Mouse (Mus musculus) stomach, embryonic 15.5 days (tissue): ENCODE data around the gene Fam189a1. TPM values are rescaled to one million over a fixed set of nuclear protein-coding genes. Genes with fewer than 3 reads are reported as not detected.

Experiments
- ATAC-seq: fragments of 200-750 bp; cut with Nextera tagmentation; 2 replicates; pipeline ENCODE4 v1.8.0; 2017; ENCODE audit warnings: low read depth, moderate number of reproducible peaks, moderate TSS enrichment; ENCODE audit not compliant: insufficient read depth, low FRiP score
- H3K27ac ChIP-seq: fragments of 300-500 bp; sonication (generic); 2 replicates; pipeline ENCODE4 v1.5.1; 2015; ENCODE audit warnings: mild to moderate bottlenecking, inconsistent platforms
- H3K27me3 ChIP-seq: fragments of 300-500 bp; sonication (generic); replicated peaks from 2 replicates; pipeline ENCODE4 v1.6.1; 2015; ENCODE audit warnings: inconsistent platforms
- H3K36me3 ChIP-seq: fragments of 300-500 bp; sonication (generic); 2 replicates; pipeline ENCODE4 v1.6.1; 2015; ENCODE audit warnings: inconsistent platforms
- H3K4me1 ChIP-seq: fragments of 300-500 bp; sonication (generic); 2 replicates; pipeline ENCODE4 v1.6.1; 2015; ENCODE audit warnings: inconsistent platforms
- H3K4me2 ChIP-seq: fragments of 300-500 bp; sonication (generic); 2 replicates; pipeline ENCODE4 v1.6.1; 2015; ENCODE audit warnings: mild to moderate bottlenecking, inconsistent platforms
- H3K4me3 ChIP-seq: fragments of 300-500 bp; sonication (generic); replicated peaks from 2 replicates; pipeline ENCODE4 v1.5.1; 2015; ENCODE audit warnings: inconsistent platforms
- H3K9ac ChIP-seq: fragments of 300-500 bp; sonication (generic); 2 replicates; pipeline ENCODE4 v1.6.1; 2015; ENCODE audit warnings: inconsistent platforms
- H3K9me3 ChIP-seq: fragments of 300-500 bp; sonication (generic); 2 replicates; pipeline ENCODE4 v1.6.1; 2016; ENCODE audit warnings: inconsistent platforms
- WGBS: fragments of 180-500 bp; shearing (Covaris S2); methylation state at CpG from one replicate; pipeline ENCODE4 v1.1.7; 2015; 5-methylcytosine and 5-hydroxymethylcytosine counted together
- polyA plus RNA-seq: library from polyadenylated mRNA; unstranded; fragments of >200 nt; fragmentation: Nextera tagmentation; extraction: Ambion mirVana; gene quantifications from 2 replicates; pipeline ENCODE4 v1.2.1, GENCODE M21; 2015

Gene Fam189a1
- polyA plus RNA-seq, 1 experiment from 2014 or later, result 0.74 TPM

DNA sequence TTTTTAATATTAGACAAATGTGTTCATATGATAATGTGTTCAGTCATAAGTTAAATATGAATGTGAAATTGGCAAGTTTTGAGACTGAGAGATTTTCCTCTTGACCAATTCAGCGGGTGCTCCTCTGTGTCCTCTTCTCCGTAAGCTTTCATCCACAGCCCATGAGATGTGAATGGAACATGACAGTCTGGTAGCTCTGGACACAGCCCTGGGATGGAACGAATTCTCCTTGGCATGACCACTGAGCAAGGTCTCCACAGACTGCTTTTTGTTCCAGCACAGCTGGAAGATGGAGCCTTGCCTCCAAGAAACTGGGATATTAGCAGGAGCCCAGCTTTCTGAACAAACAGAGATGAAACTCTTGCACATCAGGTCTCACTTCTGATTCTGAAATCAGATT, 293.4 kb downstream of the Fam189a1 start:
- Histone ChIP-seq H3K9me3 (no peaks in the 10 kb centered on the region), H3K4me3 (no peak overlapping the region), H3K27me3 (no peaks in the 10 kb centered on the region), H3K9ac (no peak overlapping the region), H3K27ac (no peak overlapping the region), H3K4me2 (no peak overlapping the region), H3K36me3 (no peaks in the 10 kb centered on the region), H3K4me1 (no peaks in the 10 kb centered on the region)
- WGBS, result 83% methylated on average over 3 of the region's 3 CpGs
- ATAC-seq, result no peak

- H3K9me3 ChIP-seq, result no peaks in the 10 kb centered on the region
- H3K9ac ChIP-seq, result no peak overlapping the region
- no peak overlapping the region for H3K27ac ChIP-seq
- H3K4me2 ChIP-seq, result no peak overlapping the region
- no peak for ATAC-seq
- no peaks in the 10 kb centered on the region for H3K4me1 ChIP-seq
- WGBS, result 75% methylated on average over 12 of the region's 12 CpGs
- H3K27me3 ChIP-seq, result no peaks in the 10 kb centered on the region
- no peaks in the 10 kb centered on the region for H3K36me3 ChIP-seq
- H3K4me3 ChIP-seq, result no peak overlapping the region
Observed at GRCm38 (mm10) chr7:64856526-64857082, 299.8 kb downstream of the Fam189a1 start.

- no peak for ATAC-seq
- Histone ChIP-seq H3K4me1 (no peaks in the 10 kb centered on the region), H3K9me3 (no peaks in the 10 kb centered on the region), H3K9ac (no peak overlapping the region), H3K27ac (no peak overlapping the region), H3K27me3 (no peaks in the 10 kb centered on the region), H3K36me3 (no peaks in the 10 kb centered on the region), H3K4me3 (no peak overlapping the region), H3K4me2 (no peak overlapping the region)
- 63% methylated on average over 15 of the region's 15 CpGs for WGBS
Observed at GRCm38 (mm10) chr7:64855976-64856375, 300.4 kb downstream of the Fam189a1 start.

- Histone ChIP-seq H3K4me2 (no peak overlapping the region), H3K4me3 (no peak overlapping the region), H3K36me3 (no peaks in the 10 kb centered on the region), H3K9me3 (no peaks in the 10 kb centered on the region), H3K4me1 (no peaks in the 10 kb centered on the region), H3K9ac (no peak overlapping the region), H3K27ac (no peak overlapping the region), H3K27me3 (no peaks in the 10 kb centered on the region)
- WGBS, result 85% methylated on average over 5 of the region's 10 CpGs
- no peak for ATAC-seq
Observed at GRCm38 (mm10) chr7:64855389-64855927, 300.9 kb downstream of the Fam189a1 start.

DNA sequence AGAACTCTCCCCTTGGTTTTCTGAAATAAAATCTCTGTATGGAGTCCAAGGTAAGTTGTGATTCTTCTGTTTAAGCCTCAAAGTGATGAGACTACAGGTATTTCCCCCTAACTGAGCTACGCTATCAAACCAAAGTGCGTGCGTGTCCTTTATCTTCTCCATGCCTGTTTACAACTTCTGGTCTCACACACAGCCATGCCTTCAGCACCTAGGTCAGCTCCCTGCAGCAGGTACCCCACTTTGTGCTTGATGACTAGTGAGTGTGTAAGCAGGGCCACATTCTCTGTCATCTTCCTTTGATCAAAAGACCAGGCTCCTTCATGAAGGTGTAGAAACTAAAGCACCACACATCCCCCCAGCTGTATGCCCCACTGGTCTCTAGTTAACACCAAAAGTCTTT, 305.6 kb downstream of the Fam189a1 start:
- H3K27me3 ChIP-seq, result no peaks in the 10 kb centered on the region
- no peak overlapping the region for H3K4me3 ChIP-seq
- no peak overlapping the region for H3K9ac ChIP-seq
- no peaks in the 10 kb centered on the region for H3K4me1 ChIP-seq
- 23% methylated on average over 3 of the region's 3 CpGs for WGBS
- no peaks in the 10 kb centered on the region for H3K36me3 ChIP-seq
- no peaks in the 10 kb centered on the region for H3K9me3 ChIP-seq
- H3K4me2 ChIP-seq, result no peak overlapping the region
- no peak overlapping the region for H3K27ac ChIP-seq
- no peak for ATAC-seq

DNA sequence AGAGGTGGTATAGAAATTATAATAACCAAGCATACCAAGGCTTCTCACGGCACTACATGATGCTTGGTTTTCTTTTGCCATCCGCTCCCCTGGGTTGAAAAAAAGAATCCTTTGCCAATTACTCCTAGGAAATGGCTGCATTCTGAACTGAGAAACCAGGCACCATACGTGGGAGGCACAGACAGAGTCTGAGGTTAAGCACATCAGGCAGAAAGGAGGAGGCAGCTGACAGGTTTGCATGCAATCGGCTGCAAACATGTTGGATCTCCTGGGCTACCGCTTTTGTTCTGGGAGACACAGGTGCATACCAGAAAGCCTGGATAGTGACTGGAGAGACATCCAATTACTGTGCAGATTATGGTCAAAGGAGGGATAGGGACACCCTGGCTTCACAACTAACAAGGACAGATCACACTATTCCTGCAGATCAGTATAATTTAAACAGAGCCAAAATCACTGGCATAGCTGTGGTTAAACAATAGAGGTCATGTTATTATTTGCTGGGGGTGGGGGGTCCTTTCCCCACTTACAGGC, 308.9 kb downstream of the Fam189a1 start:
- ATAC-seq, result no peak
- 75% methylated on average over 5 of the region's 5 CpGs for WGBS

DNA sequence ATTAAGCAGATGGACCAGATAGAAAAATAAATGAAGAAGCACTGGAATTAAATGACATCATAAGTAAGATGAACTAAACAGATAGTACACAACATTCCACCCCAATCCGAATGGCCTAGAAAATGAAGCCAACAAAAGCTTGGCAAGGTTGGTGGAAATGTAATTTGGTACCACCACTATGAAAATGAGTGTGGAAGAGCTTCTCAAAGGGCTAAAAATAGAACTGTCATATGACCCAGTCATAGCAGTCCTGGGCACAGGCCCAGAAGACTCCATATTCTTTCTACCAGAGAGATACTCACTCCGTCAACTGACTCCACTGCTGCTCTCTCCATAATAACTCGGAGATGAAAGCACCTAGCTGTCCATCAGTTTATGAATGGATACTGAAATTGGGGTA, 310.3 kb downstream of the Fam189a1 start:
- Histone ChIP-seq H3K4me2 (no peak overlapping the region), H3K27me3 (no peaks in the 10 kb centered on the region), H3K9me3 (no peaks in the 10 kb centered on the region), H3K4me1 (no peaks in the 10 kb centered on the region), H3K36me3 (no peaks in the 10 kb centered on the region), H3K4me3 (no peak overlapping the region), H3K9ac (no peak overlapping the region), H3K27ac (no peak overlapping the region)
- 76% methylated on average over 3 of the region's 3 CpGs for WGBS
- ATAC-seq, result no peak

More for the DNA sequence above, 308.9 kb downstream of the Fam189a1 start:
- H3K27me3 ChIP-seq, result no peaks in the 10 kb centered on the region
- H3K36me3 ChIP-seq, result no peaks in the 10 kb centered on the region
- no peak overlapping the region for H3K4me2 ChIP-seq
- no peak overlapping the region for H3K4me3 ChIP-seq
- no peaks in the 10 kb centered on the region for H3K9me3 ChIP-seq
- no peak overlapping the region for H3K9ac ChIP-seq
- no peaks in the 10 kb centered on the region for H3K4me1 ChIP-seq
- H3K27ac ChIP-seq, result no peak overlapping the region

- no peak overlapping the region for H3K4me2 ChIP-seq
- no peak overlapping the region for H3K9ac ChIP-seq
- no peak overlapping the region for H3K4me3 ChIP-seq
- WGBS, result 75% methylated on average over 10 of the region's 10 CpGs
- no peak for ATAC-seq
- H3K27ac ChIP-seq, result no peak overlapping the region
- H3K27me3 ChIP-seq, result no peaks in the 10 kb centered on the region
- H3K9me3 ChIP-seq, result no peaks in the 10 kb centered on the region
- 0 out of 2 replicates have a peak, but pooled peaks cover 4% of the 10 kb centered on the region for H3K4me1 ChIP-seq
- H3K36me3 ChIP-seq, result no peaks in the 10 kb centered on the region
Observed at GRCm38 (mm10) chr7:64840946-64841659, 315.3 kb downstream of the Fam189a1 start.

GRCm38 (mm10) chr7:64840576-64840895, 315.8 kb downstream of the Fam189a1 start:
- no peak for ATAC-seq
- H3K27ac ChIP-seq, result no peak overlapping the region
- H3K36me3 ChIP-seq, result no peaks in the 10 kb centered on the region
- H3K9me3 ChIP-seq, result no peaks in the 10 kb centered on the region
- WGBS, result 62% methylated on average over 1 of the region's 1 CpGs
- H3K4me1 ChIP-seq, result 0 out of 2 replicates have a peak, but pooled peaks cover 4% of the 10 kb centered on the region
- H3K9ac ChIP-seq, result no peak overlapping the region
- no peak overlapping the region for H3K4me3 ChIP-seq
- H3K27me3 ChIP-seq, result no peaks in the 10 kb centered on the region
- peak overlapping the region; percentile 61 for H3K4me2 ChIP-seq

GRCm38 (mm10) chr7:64839801-64840575, 316.4 kb downstream of the Fam189a1 start:
- Histone ChIP-seq H3K27ac (no peak overlapping the region), H3K27me3 (no peaks in the 10 kb centered on the region), H3K4me3 (peak overlapping the region; percentile 27), H3K9me3 (no peaks in the 10 kb centered on the region), H3K9ac (no peak overlapping the region), H3K36me3 (no peaks in the 10 kb centered on the region), H3K4me1 (0 out of 2 replicates have a peak, but pooled peaks cover 4% of the 10 kb centered on the region), H3K4me2 (peak overlapping the region; percentile 61)
- ATAC-seq, result peak; percentile 82; the same call in 1 of the 2 replicates
- under 1% methylated on average over 21 of the region's 21 CpGs for WGBS

DNA sequence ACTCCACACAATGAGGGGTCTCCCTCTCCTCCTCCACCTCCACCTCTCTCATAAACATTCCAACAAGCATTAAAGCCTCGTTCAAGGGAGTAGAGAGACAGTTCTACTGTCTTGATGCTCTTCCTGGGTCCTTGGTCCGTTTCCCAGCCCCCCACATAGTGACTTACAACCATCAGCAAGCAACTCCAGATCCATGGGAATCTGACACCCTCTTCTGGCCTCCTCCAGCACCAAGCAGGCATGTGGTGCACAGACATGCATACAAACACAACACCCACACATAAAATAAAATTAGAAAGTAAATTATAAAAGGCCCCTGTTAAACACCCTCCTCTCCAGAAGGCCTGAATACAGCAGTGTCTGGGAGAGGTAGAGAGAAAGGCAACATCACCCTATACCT, 317.1 kb downstream of the Fam189a1 start:
- Histone ChIP-seq H3K9ac (no peak overlapping the region), H3K36me3 (no peaks in the 10 kb centered on the region), H3K27ac (no peak overlapping the region), H3K9me3 (no peaks in the 10 kb centered on the region), H3K27me3 (no peaks in the 10 kb centered on the region), H3K4me1 (0 out of 2 replicates have a peak, but pooled peaks cover 4% of the 10 kb centered on the region), H3K4me2 (0 out of 2 replicates have a peak overlapping the region, but pooled peaks have one; percentile 61), H3K4me3 (no peak overlapping the region)
- 57% methylated on average over 2 of the region's 2 CpGs for WGBS
- no peak for ATAC-seq
